Mouse (Mus musculus) 416B (cell line): ENCODE results near the gene Gse1.

Source experiments
- DNase-seq: peaks from one replicate; pipeline ENCODE4 v3.0.0; 2011; ENCODE audit warnings: low read depth

Gse1 gene

GRCm38 (mm10) chr8:120404609-120405036 is 176.4 kb downstream of the Gse1 start:
- DNase-seq: peak; percentile 66

- peak; percentile 69 for DNase-seq
Measured at GRCm38 (mm10) chr8:120406008-120406632, 177.9 kb downstream of the Gse1 start.

DNA sequence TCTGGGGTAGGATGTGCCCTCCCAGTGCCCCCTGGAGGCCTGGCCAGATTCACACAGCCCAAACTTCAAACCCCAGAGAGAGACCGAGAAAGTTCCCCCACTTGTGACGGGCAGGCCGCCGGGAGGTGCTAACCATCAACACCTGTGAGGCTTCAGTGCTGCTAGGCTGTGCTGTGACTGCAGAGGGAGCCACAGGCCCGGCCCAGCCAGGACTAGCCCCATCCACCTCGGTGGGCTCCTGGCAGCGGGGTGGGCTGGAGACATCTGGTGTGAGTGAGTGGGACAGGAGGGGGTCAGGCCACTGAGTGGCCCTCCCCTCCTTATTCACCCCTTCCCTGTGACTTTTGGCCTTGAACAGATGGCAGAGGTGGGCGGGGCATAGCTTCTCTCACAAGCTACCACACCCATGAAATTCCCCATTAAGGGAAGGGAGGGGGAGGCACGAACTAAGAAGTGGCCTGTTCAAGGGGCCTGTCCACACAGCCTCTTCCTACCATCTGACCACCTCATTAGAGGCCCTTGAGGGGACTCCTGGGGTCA is 179.5 kb downstream of the Gse1 start:
- DNase-seq: peak; percentile 90

DNA sequence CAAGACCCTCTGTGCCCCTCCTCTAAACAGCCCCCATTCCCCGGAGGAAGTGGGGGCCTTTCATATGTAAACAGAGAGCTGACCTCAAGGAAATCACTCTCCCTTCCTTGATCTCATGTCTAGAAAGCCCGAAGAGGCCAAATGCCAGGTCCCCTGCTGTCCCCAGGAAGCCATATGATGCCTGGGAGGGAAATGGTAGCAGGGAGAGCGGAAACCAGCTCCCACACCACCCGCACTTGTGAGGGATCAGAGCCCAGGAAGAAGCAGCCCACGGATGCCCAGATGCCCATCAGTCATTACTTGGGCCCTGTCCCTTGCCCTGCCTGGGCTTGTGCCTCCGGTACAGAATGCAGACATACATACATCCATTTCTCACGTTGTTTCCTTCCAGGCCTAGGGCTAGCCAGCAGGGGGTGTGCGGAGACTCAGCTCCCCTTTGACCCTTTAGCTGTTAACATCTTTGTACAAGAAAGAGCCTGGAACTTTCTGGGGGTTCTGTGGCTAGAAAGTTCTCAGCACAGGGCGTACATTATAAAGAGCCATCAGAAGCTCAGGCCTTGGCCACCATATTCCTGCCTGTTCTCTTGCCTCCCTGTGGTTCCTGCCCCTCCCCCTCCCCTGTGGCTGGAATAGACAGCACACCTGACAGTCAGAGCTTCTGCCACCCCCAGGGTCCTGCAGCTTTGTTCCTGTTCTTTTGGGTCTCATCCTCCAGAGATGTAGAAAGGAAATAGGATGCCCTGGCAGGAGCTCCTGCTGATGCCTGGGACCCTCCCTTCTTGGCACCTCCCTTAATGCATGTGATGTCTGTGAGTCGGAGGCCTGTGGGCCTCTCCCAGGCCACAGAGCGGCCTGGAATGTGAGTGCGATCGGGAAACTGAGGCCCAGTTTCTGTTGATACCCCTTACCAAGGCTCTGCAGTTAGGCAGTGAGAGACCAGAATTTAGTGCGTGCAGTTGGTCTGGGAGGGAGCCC is 180.3 kb downstream of the Gse1 start:
- DNase-seq: peak; percentile 84

DNA sequence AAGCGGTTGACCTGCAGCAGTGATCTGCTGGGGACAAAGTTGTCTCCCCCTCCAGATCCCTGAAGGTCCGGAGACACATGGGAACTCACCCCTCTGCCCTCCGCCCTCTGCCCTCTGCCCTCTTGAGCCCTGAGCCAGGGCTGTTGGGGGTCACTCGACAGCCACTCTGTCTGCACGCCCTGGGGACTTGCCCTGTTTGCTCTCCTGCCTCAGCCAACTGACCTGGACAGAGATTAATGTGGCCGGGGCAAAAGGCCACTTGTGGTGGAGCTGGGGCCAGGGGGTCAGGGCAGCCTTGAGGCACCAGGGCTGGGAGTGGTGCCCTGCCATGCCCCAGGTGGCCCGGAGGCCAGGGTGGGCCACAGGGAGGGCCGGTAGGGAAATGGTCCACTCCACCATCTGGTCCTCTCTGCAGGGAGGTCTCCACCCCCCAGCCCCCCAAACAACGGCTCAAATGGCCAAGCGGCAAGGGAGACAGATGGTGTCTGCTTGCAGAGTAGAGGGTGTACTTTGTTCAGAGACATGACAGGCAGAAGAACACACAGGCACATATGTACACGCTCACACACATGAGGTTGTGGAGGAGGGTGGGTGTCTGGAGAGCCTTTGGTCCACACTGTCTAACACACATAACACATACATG is 181.2 kb downstream of the Gse1 start:
- no peak for DNase-seq

DNA sequence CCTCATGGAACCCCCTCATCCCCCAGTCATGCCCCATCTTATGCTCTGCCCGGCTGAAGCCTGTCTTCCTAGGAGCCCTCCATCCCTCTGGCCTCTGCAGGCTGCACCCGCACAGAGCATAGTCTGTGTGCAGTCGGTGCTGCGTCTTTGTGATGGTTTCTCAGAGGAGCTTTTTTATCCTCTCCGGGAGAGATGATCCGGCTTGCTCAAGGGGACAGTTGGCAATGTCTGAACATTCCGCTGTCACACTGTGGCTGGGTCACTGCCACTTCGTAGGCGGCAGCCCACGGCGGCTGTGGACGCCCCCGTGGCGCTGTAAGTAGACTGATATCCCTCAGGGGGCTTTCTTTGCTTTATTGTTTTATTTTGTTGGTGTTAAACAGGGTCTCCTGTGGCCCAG is 182.8 kb downstream of the Gse1 start:
- DNase-seq: no peak

GRCm38 (mm10) chr8:120411862-120412261 is 183.6 kb downstream of the Gse1 start:
- no peak for DNase-seq

DNA sequence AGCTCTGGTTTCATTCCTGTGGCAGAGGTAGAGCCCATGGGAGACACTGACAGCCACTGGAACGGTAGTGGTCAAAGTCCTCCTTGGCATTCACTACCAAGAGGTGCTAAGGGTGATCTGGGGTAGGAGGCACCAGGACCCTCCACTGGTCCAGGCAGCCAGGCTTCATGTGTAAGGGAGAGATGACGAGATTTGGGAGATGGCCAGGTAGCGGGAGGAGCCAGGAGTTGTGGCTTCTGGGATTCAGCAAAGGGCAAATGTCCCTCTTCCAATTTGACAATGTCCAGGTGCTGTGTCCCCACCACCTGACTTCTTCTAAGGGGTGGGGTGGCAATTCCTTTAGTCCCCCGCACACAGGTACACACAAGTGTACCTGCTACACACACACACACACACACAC is 184.1 kb downstream of the Gse1 start:
- DNase-seq: no peak

DNA sequence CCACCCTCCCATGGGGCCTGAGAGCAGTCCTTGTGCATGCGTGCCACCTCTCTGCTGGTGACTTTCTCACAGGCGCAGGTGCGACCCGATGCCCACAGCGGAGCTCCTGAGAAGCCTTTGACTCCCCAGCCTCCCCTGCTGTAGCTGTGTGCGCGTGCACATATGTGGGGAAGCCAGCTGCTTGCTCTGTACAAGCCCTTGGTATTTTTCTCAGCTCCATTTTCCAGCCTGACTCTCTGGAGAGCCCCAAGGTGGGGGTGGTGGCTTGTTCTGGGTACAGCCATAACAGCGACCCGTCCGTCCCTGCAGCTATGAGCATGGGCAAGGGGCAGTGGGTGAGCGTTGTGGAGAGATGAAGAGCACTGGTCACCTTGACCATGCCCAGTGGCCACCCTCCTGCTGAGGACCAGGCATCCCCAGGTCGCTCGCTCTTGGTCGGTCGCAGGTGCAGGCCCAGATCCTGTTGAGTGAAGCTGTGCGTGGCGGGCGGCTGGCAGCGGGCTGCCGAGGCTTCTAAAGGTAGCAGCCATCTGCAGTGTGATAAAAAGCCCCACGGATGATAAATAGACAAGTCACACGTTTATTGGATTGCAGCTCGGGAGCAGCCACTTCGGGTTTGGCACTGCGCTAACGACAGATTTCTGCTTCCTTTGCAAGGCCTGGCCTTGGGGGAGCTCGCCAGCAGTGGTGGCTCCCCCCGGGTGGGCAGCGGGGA is 184.8 kb downstream of the Gse1 start:
- DNase-seq: no peak

DNA sequence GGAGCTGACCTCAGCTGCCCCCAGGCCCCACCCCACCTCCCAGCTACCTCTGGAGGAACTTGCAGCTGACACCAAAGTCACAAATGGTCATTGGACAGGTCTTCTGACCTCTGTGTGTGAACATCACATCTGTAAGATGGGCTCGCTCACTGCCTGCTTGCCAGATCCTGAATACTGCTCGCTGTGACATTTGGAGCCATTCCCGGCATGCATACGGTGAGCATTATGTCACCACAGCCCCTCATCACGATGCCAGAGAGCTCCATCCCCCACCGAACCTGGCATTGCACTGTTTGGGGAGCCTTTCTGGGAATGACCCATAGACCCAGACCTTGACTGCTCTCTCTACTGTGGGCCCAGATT is 185.4 kb downstream of the Gse1 start:
- no peak for DNase-seq

GRCm38 (mm10) chr8:120414216-120414615 is 186.0 kb downstream of the Gse1 start:
- no peak for DNase-seq

DNA sequence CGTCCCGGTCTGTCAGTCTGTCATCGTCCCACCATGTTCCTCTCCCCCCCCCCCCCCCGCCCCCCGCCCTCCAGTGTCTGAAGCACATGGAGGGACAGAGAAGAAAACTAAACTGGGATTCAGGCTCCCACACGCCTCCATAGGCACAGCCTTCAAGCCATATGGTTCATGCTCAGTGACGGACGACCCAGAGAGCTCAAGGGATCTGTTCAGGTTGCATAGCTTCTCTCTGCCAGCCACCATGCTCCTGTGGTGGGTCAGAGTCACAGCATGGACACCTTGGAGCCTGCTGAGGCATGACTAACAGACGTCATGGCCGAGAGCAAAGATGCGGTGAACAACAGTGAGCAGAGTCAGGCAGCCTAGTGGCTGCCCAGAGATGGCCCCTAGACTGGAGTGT is 187.2 kb downstream of the Gse1 start:
- DNase-seq: no peak

GRCm38 (mm10) chr8:120416173-120416521 is 187.9 kb downstream of the Gse1 start:
- DNase-seq: no peak

DNA sequence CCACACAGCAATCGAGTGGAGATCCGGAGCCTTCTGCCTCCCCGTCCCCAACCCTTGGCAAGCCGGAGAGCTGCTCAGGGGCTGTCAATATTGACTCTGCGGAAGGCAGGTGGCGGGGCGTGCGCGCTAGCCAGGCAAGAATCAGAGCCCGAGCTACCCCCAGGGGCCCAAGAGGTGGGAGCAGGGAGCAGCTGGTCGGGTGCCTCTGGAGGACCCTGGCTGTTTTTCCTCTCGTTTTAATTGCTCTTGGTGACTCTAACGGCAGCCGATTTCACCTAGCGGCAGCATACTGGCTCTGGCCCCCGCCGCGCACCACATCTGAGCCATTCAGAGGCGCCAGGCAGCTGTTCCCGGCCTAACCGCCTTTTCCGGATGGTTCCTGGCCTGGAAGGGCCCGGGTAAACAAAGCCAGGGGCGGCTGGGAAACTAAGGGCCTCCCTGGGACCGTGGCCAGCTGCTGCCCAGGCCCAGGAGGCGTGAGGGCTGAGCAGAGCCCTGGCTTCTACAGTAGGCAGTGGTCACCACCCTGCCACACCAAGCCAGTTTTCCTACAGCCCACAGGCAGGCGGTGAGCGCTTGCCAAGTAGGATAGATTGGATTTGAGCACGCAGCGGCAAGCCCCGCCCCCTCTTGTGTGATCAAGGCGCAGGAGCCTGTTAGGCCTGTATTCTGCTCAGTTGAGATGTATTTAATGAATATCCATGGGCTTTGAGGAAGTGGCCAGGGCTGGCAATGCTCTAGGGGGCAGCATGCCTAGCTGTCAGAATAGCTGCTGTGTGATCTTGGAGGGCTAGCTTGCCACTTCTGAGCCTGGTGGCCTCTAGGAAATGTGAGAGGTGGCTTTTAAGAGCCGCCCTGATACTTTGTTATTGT is 188.5 kb downstream of the Gse1 start:
- peak; percentile 61 for DNase-seq

DNA sequence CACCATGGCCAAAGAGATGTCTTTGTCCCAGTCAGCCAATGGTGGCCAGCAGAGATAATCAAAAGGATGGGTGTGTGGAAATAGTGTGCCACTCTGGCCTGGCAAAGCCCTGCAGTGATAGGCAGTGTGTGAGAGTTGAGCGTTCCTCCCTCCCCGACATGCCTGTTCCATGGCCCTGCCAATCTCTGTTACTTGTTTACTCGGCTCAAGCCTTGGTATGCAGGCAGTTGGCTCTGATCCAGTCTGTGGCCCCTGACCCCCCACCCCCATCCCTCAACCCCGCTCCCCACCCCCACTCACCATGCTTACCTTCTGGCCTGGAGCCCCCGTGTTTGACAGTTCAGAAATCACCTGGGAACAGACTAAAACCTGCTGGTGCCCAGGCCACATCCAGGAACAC is 189.9 kb downstream of the Gse1 start:
- no peak for DNase-seq

DNA sequence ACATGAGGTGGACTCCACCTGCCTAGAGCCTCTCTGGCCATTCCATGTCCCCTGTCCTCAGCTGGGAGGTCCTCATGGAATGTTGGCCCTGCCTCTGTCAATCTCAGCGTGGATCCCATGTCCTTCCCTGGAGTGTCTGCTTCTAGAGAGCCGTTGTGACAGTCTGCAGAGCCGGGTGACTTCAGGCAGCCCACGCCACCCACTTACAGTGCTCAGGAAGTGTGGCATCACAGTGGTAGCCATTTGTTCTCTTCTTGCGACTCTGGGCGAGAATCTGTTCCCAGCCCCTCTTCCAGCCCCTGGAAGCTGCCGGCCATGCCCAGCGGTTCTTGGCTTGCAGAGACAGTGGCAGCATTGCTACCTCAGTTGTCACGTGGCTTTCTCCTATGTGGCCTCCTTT is 191.4 kb downstream of the Gse1 start:
- DNase-seq: no peak

GRCm38 (mm10) chr8:120420226-120420625 is 192.0 kb downstream of the Gse1 start:
- DNase-seq: no peak

GRCm38 (mm10) chr8:120421638-120422037 is 193.4 kb downstream of the Gse1 start:
- no peak for DNase-seq

DNA sequence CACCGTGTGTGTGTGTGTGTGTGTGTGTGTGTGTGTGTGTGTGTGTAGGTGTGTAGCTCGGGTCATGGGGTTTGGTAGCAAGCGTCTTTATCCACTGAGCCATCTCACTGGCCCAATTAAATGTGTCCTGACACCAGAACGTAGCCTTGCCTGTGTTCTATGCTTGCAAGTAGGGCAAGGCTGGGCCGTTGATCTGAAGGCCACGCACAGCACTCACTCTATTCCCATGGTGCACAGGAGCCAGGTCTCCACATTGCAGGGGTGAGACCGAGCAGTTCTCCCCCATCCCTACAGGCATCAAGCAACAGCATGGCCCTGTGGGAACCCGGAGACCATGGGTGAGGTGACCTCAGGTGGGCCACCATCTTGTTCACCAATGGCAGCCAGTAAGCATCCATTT is 194.0 kb downstream of the Gse1 start:
- no peak for DNase-seq

DNA sequence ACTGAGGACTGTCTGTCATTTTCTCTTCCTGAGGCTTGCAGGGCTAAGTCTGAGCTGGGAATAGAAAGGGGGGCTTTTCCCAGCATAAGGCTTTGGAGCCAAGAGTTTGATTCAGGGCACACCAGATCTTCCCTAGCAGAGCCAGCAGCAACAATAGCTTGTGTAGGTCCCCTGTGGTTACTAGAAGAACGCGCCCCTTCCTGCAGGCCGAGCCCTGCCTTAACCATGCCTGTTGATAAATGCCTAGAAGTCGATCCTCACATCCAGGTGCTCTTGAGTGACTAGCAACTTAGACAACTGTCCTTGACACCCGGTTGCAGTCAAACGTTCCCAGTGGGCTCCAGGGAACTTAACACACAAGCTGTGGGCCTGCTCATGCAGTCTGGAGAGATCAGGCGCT is 195.3 kb downstream of the Gse1 start:
- DNase-seq: no peak

DNA sequence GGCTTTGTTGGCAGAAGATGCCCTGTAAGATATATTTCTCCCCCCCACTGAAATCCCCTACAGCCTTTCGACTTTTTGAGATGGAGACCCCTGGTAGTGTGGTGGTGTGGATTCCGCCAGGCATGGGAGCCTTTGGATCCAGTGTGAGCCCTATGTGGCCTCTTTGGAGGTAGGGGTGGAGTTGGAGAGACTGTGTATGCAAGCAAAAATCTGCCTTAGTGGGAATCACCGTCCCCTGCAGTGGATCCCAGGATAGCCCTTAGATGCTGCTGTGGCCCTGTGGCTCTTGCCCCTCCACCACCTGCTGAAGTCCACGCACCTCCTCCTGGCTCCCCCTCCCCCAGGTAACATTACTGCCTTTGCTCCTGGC is 196.6 kb downstream of the Gse1 start:
- no peak for DNase-seq
